Mouse (Mus musculus) stomach, postnatal 0 days (tissue): ENCODE results near the gene Arhgap6.

Experiments
- CTCF ChIP-seq: IDR thresholded peaks from 2 replicates; pipeline ENCODE4 v1.5.1; 2016; ENCODE audit warnings: antibody characterized with exemption, low read depth, mild to moderate bottlenecking, moderate library complexity
- EP300 ChIP-seq: optimal IDR thresholded peaks from 2 replicates; pipeline ENCODE3; 2016; ENCODE audit warnings: antibody characterized with exemption

DNA sequence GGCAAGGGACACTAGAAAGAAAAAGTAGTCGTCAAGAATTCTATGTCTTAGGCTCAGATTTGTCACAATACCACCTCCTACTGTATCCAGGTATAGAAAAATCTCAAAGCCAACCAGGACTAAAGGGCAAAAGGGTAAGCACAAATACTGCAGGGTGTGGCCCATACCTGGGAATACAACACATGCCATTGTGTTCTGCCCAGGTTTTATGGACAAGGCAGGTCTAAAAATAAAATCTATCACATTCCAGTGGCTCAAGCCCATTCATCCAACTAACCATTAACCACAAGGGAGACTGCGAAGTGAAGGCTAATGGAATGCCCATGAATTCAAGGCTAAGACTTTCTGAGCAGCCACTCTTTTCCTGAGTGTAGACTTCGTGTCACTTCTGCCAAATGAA lies 415.1 kb downstream of the Arhgap6 start:
- no peak for TF ChIP-seq CTCF
- no peak for TF ChIP-seq EP300
